Mouse (Mus musculus): ENCODE data around the gene Btbd2.
A peak's percentile ranks its signal among the peaks of the same experiment; 100 is the strongest.

Gene Btbd2

DNA sequence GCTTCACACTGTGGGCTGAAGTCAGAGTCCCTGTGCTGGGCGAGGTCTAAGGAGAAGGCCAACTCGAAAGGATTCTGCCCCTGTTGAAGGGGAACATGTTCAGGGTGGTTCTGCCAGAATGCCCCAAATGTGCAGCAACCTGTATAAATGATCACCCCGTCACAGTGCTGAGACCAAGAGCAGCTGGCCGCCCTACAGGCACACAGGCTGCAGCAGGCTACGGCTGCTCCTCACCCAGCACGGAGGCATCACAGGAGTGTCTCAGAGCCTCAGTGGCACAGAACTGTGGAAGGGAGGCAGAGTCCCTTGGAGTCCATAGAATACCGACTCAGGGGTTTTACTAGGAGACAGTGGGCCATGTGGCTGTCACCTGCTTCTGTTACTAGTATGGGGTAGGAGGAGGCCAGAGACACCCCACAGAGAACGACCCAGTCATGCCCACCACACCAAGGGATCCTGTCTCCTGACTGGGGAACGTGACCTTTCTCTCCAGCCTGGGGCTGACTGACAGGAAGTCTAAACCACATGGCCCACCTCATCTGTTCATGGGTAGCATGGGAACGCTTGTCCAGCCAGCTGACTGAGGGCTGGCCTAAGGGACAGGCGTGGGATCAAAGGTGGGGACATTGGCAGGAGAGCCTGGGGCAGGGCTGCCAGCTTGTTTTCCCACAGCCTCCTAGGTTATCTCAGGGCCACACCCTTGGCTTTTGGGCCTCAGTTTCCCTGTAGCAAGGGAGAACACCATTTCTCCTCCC, 15.2 kb upstream of the Btbd2 start:
- no peak for DNase-seq (ENCODE audit: extremely low read depth, insufficient read length, low spot score)

DNA sequence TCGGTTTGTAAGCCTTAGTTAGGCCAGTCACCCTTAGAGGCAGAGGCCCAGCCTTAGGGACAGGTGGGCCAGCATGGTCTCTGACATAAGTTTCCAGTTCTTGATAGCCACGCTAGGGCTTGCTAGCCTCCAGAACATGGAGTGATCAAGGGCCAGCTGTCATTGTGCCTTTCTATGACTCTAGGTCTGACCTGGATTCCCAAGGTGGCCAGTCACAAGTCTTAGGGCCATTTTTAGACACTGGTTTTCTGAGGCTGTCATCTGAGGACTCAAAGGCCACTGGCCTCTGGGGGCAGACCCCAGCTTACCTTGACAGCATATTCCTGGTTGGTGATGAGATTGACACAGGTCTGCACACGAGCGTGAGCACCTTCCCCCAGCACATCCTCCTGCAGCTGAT, 14.4 kb upstream of the Btbd2 start:
- no peak for DNase-seq (ENCODE audit: extremely low read depth, insufficient read length, low spot score)

DNA sequence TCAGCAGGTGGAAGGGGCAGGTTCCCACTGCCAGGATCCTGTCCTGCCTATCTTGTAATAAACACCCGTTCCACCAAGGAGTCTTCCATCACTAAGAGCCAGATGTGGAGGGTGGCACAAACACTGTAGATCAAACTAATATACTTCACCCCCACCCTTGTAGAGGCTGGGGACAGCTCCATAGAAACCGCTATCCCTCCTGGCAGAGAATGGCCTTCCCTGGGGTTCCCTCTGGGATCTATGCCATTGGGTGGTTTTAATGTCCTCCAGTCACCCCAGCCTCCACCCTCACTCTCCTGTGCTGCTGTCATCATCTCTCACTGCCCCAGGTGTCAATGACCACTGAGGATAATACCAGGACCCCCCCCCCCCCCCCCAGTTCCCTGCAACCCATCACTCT, 13.7 kb upstream of the Btbd2 start:
- DNase-seq (ENCODE audit: extremely low read depth, insufficient read length, low spot score) = no peak

DNA sequence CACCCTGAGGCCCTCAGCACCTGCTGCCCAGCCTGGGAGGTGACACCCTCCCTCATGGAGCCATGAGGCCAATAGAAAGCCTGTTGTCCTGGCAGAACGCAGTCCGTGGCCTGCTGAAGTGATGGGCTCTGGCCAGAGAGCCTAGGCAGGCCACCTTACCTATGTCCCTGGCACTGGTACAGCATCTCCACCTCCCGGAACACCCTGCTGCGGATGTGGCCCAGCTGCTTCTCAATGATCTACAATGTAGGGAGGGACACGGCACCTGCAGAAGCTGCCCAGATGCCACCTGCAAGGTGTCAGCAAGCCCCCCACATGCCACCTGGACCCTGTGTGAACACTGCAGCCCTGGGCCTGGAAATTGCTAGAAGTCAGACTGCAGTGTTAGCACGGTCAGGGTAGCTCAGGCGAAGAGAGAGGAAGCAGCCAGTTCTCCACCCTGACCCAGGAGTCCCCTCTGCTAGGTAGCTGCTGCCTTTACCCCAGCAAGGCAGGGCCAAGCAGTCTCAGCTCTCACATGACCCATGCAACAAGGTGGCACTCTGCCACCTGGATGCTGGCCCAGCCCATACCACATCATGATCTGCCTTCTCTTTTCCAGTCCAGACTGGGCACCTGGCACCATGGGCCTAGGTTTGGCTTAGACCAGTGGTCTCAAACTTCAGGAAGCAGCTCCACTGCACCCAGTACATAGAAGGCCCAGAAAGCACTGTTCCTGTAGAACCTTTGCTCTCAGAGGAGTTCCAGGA, 13.0 kb upstream of the Btbd2 start:
- peak; percentile 41 for DNase-seq (ENCODE audit: extremely low read depth, insufficient read length, low spot score)

DNA sequence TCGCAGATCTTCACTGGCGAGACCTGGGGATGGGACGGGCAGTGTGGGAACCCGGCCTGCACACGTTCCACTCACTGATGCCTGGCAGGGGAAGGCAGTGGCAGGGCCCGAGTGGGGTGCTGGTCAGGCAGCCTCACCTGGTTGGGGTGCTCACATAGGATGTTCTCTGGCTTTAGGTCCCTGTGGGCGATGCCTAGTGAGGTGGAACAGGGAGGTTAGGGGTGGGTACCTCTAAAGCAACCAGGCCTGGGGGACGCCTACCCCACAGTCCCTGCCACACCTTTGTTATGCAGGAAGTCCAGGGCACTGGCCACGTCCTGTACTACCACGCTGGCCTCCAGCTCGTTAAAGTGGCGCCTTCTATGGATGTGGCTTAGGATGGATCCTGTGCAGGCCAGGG, 12.1 kb upstream of the Btbd2 start:
- DNase-seq (ENCODE audit: extremely low read depth, insufficient read length, low spot score) = no peak

DNA sequence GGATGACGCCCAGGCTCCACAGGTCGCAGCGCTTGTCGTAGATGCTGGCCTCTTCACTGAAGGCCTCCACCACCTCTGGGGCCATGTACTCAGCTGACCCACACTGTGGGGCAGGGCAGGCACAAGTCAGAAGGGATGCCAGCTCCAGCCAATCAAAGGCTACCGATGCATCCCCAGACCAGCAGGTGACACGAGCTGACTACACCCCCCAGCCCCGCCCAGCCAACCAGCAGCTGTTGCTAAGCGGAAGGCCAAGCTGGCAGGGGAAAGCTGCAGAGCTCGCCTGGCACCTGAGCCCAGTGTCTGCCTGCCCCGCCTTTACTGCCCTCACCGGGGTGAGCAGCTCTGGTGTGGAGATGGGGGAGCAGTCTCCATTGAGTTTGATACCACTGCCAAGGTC, 11.7 kb upstream of the Btbd2 start:
- no peak for DNase-seq (ENCODE audit: extremely low read depth, insufficient read length, low spot score)

DNA sequence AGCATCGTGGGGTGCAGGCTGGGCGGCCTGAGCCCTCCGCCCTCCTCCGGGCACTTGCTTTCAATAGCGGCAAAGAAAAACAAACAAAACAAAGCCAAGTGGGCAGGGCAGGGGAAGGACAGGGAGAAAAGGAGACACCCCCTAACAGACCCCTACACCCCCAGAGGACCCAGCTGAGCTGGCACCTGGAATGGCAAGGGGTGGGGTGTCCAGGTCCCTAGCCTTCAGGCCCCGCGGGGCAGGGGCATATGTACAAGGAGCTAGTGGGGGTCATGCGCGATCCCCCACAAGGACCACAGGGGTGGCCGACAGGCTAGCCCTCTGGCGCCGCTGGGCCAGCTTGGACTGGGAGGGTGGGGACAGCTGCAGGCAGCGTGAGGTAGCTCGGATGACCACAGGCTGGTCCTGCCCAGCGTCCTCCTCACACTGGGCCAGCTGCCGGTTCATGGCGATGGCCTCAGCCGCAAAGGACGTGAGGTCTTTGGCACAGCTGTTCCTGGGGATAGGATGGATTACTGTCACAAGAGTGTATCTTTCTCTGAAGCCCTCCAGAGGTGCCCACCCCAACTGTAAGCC, 10.1 kb upstream of the Btbd2 start:
- no peak for DNase-seq (ENCODE audit: extremely low read depth, insufficient read length, low spot score)

DNA sequence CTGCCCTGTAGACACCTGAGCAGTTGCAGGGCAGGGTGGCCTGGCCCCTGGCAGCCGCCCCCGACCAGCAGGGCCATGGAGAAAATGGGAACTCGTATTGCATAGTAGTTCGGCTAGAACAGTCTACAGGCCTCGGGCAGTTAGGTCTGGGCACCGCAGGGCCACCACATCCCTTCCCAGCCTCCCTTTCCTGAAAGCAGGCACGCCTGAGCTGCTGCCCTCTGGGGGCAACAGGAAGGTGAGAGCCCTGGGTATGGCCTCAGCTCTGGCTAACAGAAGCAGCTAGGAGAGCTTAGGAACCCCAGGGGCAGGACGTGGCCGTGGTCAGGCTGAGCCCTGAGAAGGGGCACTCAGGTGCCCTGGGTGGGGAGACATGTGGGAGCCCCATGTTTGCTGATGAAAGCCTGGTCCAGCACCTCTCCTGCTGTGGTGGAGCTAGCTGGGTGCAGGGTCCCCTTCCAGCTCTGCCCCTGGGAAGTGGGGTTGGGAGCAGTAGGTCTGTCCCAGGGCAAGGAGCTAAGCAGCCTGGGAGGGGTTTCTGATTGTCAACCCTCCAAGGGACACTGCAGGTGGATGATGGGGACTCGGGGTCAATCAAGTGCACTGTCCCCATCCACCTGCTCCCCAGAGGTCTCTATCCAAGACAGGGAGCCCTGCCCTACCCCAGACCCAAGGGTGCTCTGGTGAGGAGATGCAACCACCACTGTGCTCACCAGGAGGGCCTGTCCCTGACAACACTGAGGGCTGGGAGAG, 9.3 kb upstream of the Btbd2 start:
- DNase-seq (ENCODE audit: extremely low read depth, insufficient read length, low spot score) = no peak

DNA sequence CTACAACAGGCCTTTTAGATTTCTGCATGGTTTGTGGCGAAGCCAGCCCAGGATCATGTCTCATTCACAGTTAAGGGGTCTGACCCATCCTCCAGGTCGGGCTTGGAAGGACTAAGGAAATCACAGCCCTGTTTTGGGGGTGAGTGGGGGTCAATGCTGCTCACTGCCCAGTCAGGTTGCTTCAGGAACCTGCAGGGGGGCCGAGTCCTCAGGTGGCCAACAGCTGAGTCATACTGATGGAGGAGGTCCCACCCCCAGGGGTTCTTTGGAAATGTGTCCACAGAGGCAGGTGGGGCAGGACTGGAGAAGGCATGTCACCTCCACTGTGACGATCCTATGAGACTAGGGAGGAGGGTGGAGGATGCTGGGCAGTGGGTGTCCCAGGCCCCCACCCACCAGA, 8.6 kb upstream of the Btbd2 start:
- DNase-seq (ENCODE audit: extremely low read depth, insufficient read length, low spot score) = no peak

DNA sequence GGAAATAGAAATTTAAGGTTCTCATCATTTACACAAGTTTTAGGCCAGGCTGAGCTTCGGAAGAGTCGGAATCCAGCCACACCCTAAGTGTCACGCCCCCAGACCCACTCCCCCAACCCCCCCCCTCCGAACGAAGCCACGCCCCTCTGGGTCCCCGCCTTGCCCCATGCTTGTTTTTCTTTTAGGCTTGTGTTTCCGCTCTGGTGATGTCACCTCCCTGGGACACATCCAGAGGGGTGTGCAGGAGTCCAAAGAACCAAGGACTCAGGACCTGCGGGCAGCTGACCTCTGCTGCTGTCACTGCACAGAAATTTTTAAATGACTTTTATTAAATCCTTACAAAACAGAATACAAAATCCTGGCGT, 8.1 kb upstream of the Btbd2 start:
- peak; percentile 82 for DNase-seq (ENCODE audit: extremely low read depth, insufficient read length, low spot score)

DNA sequence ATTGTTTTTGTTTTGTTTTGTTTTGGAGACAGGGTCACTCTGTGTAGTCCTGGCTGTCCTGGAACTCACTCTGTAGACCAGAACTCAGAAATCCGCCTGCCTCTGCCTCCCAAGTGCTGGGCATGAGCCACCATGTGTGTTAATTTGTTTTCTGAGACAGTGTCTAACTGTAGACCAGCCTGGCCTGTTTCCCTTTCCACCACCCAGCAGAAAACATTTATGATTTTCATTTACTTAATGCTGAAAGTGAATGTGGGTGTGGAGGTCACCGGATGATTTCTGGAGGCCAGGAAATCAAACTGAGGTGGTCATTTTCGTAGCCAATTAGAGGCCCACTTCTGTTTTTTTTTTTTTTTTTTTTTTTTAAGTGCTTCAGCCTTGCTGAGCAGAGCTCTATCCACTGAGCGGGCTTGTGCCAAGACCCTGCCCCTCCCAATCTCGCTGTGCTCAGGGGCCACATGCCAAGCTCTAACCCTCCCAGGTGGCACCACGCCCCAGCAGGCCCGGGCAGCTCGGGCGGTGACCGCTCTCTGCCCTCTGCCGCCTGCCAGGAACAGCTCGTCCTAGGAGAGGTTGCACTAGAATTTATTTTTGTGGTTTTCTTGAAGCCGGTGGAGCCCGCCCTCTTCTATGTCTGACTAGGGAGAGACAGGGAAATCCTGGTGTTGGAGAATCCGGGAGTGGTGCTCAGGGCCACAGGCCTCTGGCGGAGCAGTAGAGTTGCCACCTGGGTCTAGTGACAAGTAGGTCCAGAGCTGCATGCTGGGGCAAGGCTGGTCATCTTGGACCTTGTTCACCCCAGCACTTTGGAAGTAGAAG, 7.5 kb upstream of the Btbd2 start:
- DNase-seq (ENCODE audit: extremely low read depth, insufficient read length, low spot score) = peak; percentile 96

DNA sequence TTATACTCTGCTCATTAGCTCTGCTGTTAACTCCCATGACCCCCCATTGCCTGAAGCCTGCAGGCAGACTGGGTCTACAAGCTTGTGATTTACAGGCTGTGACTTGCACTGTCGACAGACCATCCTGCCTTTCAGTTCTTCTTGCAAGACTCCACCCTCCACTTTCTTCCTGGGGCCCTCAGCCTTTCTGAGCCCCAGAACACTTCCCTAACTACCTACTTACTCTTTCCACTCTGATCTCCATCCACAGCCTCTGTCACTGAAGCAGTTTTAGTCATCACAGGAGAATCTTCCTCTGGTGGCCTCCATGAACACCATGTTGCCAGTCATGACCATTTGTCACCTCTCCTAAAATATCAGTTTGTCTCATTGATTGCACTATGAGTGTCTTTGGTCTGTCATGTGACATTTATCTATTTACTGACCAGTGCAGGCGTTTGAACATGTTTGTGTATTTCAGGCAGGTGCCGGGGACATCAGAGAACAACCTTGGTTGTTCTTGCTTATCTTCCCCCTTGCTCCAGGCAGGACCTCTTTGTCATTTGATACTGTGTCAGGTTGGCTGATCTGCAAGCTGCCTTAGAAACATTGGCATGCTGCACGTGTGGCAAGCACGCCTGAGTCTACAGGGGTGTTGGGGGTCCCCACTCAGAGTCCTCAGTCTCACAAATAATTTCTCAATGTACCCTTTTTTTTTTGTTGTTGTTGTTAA, 6.8 kb upstream of the Btbd2 start:
- DNase-seq (ENCODE audit: extremely low read depth, insufficient read length, low spot score) = no peak

DNA sequence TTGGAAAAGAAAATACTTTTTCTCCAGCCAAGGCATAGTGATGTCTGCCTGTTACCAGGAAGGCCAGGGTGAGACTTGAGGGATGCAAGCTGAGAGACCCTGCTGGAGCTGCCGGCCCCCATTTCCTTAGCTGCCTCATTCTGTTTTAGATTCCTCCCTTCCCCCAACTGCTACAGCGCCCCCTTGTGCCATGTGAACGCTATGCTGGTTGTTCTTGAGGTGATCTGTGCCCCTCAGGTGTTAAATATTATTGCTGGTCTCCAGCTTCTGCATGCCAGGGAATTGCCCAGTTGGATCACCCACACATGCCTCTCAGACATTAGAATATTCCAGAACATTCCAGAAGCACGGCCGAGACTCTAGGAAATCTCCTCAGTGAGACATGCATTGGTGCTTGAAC, 4.3 kb upstream of the Btbd2 start:
- DNase-seq (ENCODE audit: extremely low read depth, insufficient read length, low spot score) = no peak

DNA sequence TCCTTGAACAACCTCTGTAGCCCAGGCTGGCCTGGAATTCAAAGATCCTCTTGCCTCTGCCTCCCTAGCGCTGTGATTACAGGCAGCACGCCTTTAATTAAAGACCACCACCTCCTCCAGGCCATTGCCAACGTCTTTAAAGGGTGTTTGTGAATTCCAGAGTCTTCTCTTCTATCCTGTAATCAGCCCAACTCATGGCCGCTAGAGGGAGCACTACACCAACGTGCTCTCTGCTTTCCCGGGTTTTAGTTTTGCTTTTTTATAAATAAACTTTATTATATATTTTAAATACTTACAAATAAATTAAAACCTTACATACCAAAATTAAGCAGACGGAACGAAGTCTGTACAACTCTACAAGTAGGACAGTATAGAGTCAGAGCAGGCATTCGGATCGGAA, 2.3 kb upstream of the Btbd2 start:
- DNase-seq (ENCODE audit: extremely low read depth, insufficient read length, low spot score) = no peak

DNA sequence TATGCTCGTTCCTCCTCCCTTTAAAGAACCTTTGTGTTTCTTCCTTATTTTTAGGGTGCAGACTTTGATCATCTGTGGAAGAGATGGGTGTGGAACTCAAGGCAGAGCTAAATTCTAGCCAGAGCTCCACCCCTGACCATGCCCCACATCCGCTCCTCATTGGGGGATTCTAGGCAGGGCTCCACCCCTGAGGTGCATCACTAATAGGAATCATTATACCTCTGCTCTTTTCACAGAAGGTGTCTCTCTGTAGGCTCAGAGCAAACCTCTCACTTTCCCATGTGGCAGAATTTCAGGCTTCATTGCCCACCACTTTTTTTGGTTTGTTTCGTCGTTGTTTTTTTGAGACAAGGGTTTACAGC, 2.0 kb upstream of the Btbd2 start:
- no peak for DNase-seq (ENCODE audit: extremely low read depth, insufficient read length, low spot score)

DNA sequence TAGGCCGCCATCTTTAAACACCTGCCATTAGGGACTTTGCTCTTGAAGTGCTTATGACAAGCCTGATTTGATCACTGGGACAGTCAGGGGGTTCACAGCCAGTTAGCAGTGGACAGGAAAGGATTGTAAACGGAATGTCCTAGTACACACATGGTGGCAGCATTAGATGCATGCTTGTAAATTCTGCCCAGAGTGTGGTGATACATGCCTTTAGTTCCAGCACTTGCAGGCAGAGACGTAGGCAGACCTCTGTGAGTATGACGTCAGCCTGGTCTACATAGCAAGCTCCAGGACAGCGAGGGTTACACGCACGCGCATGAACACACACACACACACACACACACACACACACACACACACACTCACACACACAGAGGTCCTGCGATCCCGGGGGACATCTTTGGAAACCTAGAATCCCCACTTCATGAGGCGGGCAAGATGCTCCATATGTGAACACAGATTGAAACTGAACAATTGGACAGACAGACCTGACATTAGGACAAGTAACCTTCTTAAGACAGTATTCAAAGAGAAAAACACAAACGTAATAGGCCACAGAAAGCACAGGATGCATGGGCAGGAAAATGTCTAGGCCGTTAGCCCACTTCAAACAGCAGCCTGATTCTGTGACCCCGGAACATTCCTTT, 1.4 kb upstream of the Btbd2 start:
- DNase-seq (ENCODE audit: extremely low read depth, insufficient read length, low spot score) = no peak

DNA sequence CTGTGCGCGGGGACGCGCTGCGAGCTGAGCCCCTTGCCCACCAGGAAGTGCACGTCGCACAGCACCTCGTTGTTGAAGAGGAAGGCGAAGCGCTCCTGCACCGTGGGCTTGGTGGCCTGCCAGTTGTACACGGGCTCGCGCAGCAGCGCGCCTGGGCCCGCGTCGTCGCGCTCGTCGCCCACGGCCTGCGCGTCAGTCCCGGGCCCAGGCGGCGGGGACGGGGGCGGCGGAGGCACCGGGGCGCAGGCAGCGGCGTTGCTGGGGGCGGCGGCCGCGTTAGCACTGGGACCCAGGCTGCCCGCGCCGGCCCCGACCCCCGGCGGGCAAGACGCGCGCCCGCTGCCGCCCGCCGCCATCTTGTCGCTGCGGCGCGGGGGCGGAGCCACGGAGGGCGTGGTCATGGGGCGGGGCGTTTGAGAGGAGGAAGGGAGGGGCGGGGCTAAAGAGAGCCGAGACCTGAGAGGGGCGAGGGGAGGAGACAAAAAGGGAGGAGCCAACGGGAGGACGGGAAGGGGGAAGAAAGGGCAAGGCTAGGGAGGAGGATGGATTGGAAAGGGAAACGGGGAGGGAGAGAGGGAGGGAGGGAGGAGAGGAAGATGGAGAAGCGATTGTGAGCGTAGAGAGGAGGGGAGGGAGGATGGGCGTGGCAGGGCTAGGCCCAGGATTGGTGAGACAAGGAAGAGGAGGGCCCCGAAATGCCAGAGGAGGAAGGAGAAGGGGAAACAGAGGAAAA, 575 bp downstream of the Btbd2 start:
- peak; percentile 98 for DNase-seq (ENCODE audit: extremely low read depth, insufficient read length, low spot score)

DNA sequence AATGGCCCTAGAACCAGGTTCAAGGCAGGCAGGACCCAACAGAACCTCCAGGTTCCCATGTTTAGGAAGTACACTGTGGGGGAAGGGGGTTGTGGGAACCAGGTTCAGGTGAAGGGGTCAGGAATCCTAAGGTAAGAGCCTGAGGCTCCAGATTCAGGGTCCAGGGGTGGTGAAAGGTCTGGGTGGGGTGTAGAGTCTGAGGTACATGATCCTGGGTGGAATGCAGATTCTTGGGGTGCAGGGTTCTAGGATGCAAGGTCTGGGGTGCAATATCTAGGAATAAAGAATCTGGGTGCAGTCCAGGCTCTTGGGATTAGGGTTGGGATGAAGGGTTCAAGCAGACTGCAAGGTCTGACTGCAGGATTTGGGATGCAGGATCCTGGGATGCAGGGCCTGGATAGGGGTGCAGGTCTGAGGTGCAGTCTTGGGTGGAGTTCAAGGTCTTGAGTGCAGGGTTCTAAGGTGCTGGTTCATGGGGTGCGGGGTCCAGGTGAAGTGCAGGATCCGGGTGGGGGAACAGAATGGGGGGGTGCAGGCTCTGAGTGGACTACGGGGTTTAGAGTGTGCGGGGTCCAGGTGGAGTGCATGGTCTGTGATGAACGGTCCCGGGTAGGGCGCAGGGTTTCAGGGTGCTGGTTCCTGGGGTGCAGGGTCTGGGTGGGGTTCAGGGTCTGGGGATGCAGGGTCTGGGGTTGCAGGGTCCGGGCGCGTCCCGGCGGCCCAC, 1.3 kb downstream of the Btbd2 start:
- no peak for DNase-seq (ENCODE audit: extremely low read depth, insufficient read length, low spot score)
